Mouse (Mus musculus) heart, postnatal 0 days (tissue): ENCODE measurements at regions not wholly inside any gene's neighbourhood (a gene's known extent, or its start where the extent isn't known, plus 50 kb on each side); places are given as distances from the start of the nearest gene placed in this dataset.

ENCODE experiments used
- ATAC-seq: fragments of 200-750 bp; cut with Nextera tagmentation; 2 replicates; pipeline ENCODE4 v1.8.0; 2017; ENCODE audit warnings: low read depth, moderate number of reproducible peaks, moderate library complexity; ENCODE audit not compliant: insufficient read depth
- DNase-seq: peaks from one replicate; pipeline ENCODE4 v3.0.0-alpha.2; 2016; ENCODE audit warnings: low spot score
- H3K27ac ChIP-seq: fragments of 300-500 bp; sonication (generic); 2 replicates; pipeline ENCODE4 v1.5.1; 2014; ENCODE audit warnings: low read depth, mild to moderate bottlenecking
- H3K27me3 ChIP-seq: fragments of 300-500 bp; sonication (generic); 2 replicates; pipeline ENCODE4 v1.6.1; 2014; ENCODE audit warnings: low read length, mixed read lengths; ENCODE audit not compliant: control insufficient read depth, insufficient read depth
- H3K36me3 ChIP-seq: fragments of 300-500 bp; sonication (generic); replicated peaks from 2 replicates; pipeline ENCODE4 v1.6.1; 2014; ENCODE audit warnings: low read length, mixed read lengths; ENCODE audit not compliant: control insufficient read depth, insufficient read depth
- H3K4me1 ChIP-seq: fragments of 300-500 bp; sonication (generic); 2 replicates; pipeline ENCODE4 v1.6.1; 2014; ENCODE audit warnings: antibody characterized with exemption; ENCODE audit not compliant: control insufficient read depth, insufficient read depth
- H3K4me2 ChIP-seq: fragments of 300-500 bp; sonication (generic); 2 replicates; pipeline ENCODE4 v1.6.1; 2014; ENCODE audit warnings: low read depth, mild to moderate bottlenecking, low read length, moderate library complexity
- H3K4me3 ChIP-seq: fragments of 300-500 bp; sonication (generic); 2 replicates; pipeline ENCODE4 v1.5.1; 2014; ENCODE audit warnings: low read depth, low read length
- H3K9ac ChIP-seq: fragments of 300-500 bp; sonication (generic); replicated peaks from 2 replicates; pipeline ENCODE4 v1.6.1; 2014; ENCODE audit warnings: low read depth, low read length, mixed read lengths
- H3K9me3 ChIP-seq: fragments of 300-500 bp; sonication (generic); replicated peaks from 2 replicates; pipeline ENCODE4 v1.6.1; 2016; ENCODE audit warnings: low read length; ENCODE audit not compliant: control insufficient read depth
- CTCF ChIP-seq: IDR thresholded peaks from 2 replicates; pipeline ENCODE4 v1.5.1; 2016; ENCODE audit warnings: antibody characterized with exemption, control low read depth, low read depth
- EP300 ChIP-seq: IDR thresholded peaks from 2 replicates; pipeline ENCODE4 v1.6.1; 2016; ENCODE audit warnings: antibody characterized with exemption, low read depth
- WGBS: fragments of 180-500 bp; shearing (Covaris S2); extraction: QIAGEN DNeasy Blood & Tissue Kit; methylation state at CpG from one replicate; pipeline ENCODE4 v1.1.7; 2014; 5-methylcytosine and 5-hydroxymethylcytosine counted together

DNA sequence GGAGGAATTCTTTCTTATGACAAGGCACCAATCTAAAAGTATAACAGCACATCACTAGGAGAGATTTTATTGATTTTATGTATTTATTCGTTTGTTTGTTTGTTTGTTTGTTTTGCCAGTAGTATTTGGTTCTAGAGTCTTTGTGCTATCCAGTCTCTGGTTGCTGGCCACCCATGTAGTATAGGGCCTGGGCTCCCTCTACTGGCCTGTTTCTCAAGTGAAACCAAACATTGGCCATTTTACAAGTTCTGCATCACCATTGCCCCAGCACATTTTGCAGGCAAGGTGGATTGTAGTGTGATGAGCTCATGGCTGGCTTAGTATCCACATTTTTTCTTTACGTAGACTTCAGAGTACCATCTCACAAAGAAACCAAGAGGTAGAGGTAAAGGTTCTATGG, 376.9 kb upstream of the Luzp2 start:
- DNase-seq (no peak), ATAC-seq (no peak)
- H3K4me2 ChIP-seq, result no peak overlapping the region
- no peaks in the 10 kb centered on the region for H3K36me3 ChIP-seq
- H3K4me1 ChIP-seq, result no peaks in the 10 kb centered on the region
- WGBS, result 36% methylated on average over 2 of the region's 2 CpGs
- no peak overlapping the region for H3K27ac ChIP-seq
- no peaks in the 10 kb centered on the region; the same call in 1 of the 2 replicates for H3K9me3 ChIP-seq
- no peaks in the 10 kb centered on the region for H3K27me3 ChIP-seq
- no peak overlapping the region for H3K4me3 ChIP-seq
- TF ChIP-seq EP300, result no peak
- TF ChIP-seq CTCF, result peak; percentile 32
- H3K9ac ChIP-seq, result no peak overlapping the region

DNA sequence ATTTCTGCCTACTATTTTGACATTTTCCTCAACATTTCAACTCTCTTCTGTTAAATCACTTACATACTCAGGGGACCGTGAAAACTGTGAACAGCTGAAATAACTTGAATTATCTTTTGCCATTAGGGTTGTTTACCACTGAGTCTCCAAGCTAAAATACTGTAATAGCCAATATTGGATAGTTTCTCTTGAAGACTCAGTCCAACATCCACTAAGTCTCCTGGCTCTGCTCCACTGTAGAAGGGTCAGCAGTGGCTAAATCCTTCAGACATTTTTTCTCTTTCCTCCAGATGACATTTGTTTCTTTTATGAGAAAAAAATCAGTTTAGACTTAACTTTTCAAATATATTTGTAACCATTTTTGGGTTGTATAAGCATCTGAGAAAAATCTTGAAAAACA, 344.0 kb upstream of the Luzp2 start:
- ATAC-seq (no peak), DNase-seq (no peak)
- H3K4me2 ChIP-seq, result no peak overlapping the region
- 66% methylated on average over 1 of the region's 1 CpGs for WGBS
- H3K27ac ChIP-seq, result no peak overlapping the region
- H3K4me3 ChIP-seq, result no peak overlapping the region
- no peaks in the 10 kb centered on the region for H3K27me3 ChIP-seq
- H3K4me1 ChIP-seq, result no peaks in the 10 kb centered on the region
- H3K9ac ChIP-seq, result no peak overlapping the region
- no peaks in the 10 kb centered on the region for H3K36me3 ChIP-seq
- no peaks in the 10 kb centered on the region for H3K9me3 ChIP-seq
- TF ChIP-seq CTCF (no peak), EP300 (no peak)

- H3K9me3 ChIP-seq, result no peaks in the 10 kb centered on the region
- TF ChIP-seq CTCF, result no peak
- no peak for TF ChIP-seq EP300
Measured at GRCm38 (mm10) chr7:54505235-54505634, 330.1 kb upstream of the Luzp2 start.

GRCm38 (mm10) chr7:54507006-54507405, 328.3 kb upstream of the Luzp2 start:
- H3K9ac ChIP-seq, result no peak overlapping the region
- no peaks in the 10 kb centered on the region for H3K9me3 ChIP-seq
- H3K27me3 ChIP-seq, result no peaks in the 10 kb centered on the region
- no peak overlapping the region for H3K4me2 ChIP-seq
- H3K27ac ChIP-seq, result no peak overlapping the region
- H3K4me3 ChIP-seq, result no peak overlapping the region
- 23% methylated on average over 2 of the region's 2 CpGs for WGBS
- DNase-seq, result no peak
- no peak for ATAC-seq
- TF ChIP-seq CTCF, result no peak
- no peak for TF ChIP-seq EP300
- no peaks in the 10 kb centered on the region for H3K4me1 ChIP-seq
- no peaks in the 10 kb centered on the region for H3K36me3 ChIP-seq

More at GRCm38 (mm10) chr7:54505235-54505634, 330.1 kb upstream of the Luzp2 start:
- Histone ChIP-seq H3K27ac (no peak overlapping the region), H3K4me3 (no peak overlapping the region), H3K27me3 (no peaks in the 10 kb centered on the region), H3K36me3 (no peaks in the 10 kb centered on the region), H3K4me2 (no peak overlapping the region), H3K4me1 (no peaks in the 10 kb centered on the region), H3K9ac (no peak overlapping the region)
- no peak for ATAC-seq
- no peak for DNase-seq

- Histone ChIP-seq H3K9me3 (no peaks in the 10 kb centered on the region), H3K36me3 (no peaks in the 10 kb centered on the region), H3K9ac (no peak overlapping the region), H3K4me1 (no peaks in the 10 kb centered on the region), H3K27me3 (no peaks in the 10 kb centered on the region), H3K27ac (no peak overlapping the region), H3K4me3 (no peak overlapping the region), H3K4me2 (no peak overlapping the region)
- no peak for ATAC-seq
- DNase-seq, result no peak
- WGBS, result 66% methylated on average over 7 of the region's 7 CpGs
- TF ChIP-seq CTCF, result no peak
- TF ChIP-seq EP300, result no peak
Measured at GRCm38 (mm10) chr7:54535693-54536092, 299.6 kb upstream of the Luzp2 start.

GRCm38 (mm10) chr7:54557436-54557835, 277.9 kb upstream of the Luzp2 start:
- H3K27ac ChIP-seq, result no peak overlapping the region
- no peaks in the 10 kb centered on the region for H3K36me3 ChIP-seq
- WGBS, result 62% methylated on average over 3 of the region's 3 CpGs
- no peaks in the 10 kb centered on the region for H3K9me3 ChIP-seq
- no peak overlapping the region for H3K4me2 ChIP-seq
- no peak overlapping the region for H3K9ac ChIP-seq
- no peak for TF ChIP-seq CTCF
- no peak for TF ChIP-seq EP300
- no peaks in the 10 kb centered on the region for H3K4me1 ChIP-seq
- ATAC-seq (no peak), DNase-seq (no peak)
- H3K27me3 ChIP-seq, result no peaks in the 10 kb centered on the region
- no peak overlapping the region for H3K4me3 ChIP-seq
